Mouse (Mus musculus): Measurements from ENCODE around the gene Shank2. TPM values are rescaled to one million over a fixed set of nuclear protein-coding genes. Genes with fewer than 3 reads are reported as not detected.
A peak's percentile ranks its signal among the peaks of the same experiment; 100 is the strongest.

Gene Shank2
- polyA plus RNA-seq, 1 experiment from 2014 or later = 3.3 TPM

- Histone ChIP-seq H3K27me3 (replicated peaks) (no peaks in the 10 kb centered on the region), H3K36me3 (0 out of 2 replicates have a peak, but pooled peaks cover 5% of the 10 kb centered on the region), H3K9ac (no peak overlapping the region), H3K4me2 (replicated peaks) (no peak overlapping the region), H3K4me3 (no peak overlapping the region), H3K4me1 (no peaks in the 10 kb centered on the region), H3K27ac (no peak overlapping the region), H3K9me3 (no peaks in the 10 kb centered on the region)
- no peak for ATAC-seq (ENCODE audit: low FRiP score, low read depth)
- WGBS = 64% methylated on average over 4 of the region's 4 CpGs
These were observed 400.8 kb downstream of the Shank2 start for GRCm38 (mm10) chr7:144402492-144402891.

- Histone ChIP-seq H3K27ac (no peak overlapping the region), H3K9me3 (no peaks in the 10 kb centered on the region), H3K27me3 (replicated peaks) (0 out of 2 replicates have a peak, but pooled peaks cover 3% of the 10 kb centered on the region), H3K36me3 (peaks cover 29% of the 10 kb centered on the region), H3K9ac (no peak overlapping the region), H3K4me1 (peaks cover 10% of the 10 kb centered on the region; the same call in 1 of the 2 replicates), H3K4me2 (replicated peaks) (no peak overlapping the region), H3K4me3 (no peak overlapping the region)
- ATAC-seq (ENCODE audit: low FRiP score, low read depth) = no peak
- 81% methylated on average over 4 of the region's 4 CpGs for WGBS
These were observed 405.9 kb downstream of the Shank2 start for GRCm38 (mm10) chr7:144407675-144408074.

GRCm38 (mm10) chr7:144408464-144409000, 406.8 kb downstream of the Shank2 start:
- WGBS = 81% methylated on average over 2 of the region's 2 CpGs
- peaks cover 29% of the 10 kb centered on the region for H3K36me3 ChIP-seq
- 0 out of 2 replicates have a peak, but pooled peaks cover 3% of the 10 kb centered on the region for H3K27me3 ChIP-seq (replicated peaks)
- H3K4me3 ChIP-seq = no peak overlapping the region
- no peak overlapping the region for H3K9ac ChIP-seq
- H3K9me3 ChIP-seq = no peaks in the 10 kb centered on the region
- no peak for ATAC-seq (ENCODE audit: low FRiP score, low read depth)
- no peak overlapping the region for H3K27ac ChIP-seq
- H3K4me1 ChIP-seq = peaks cover 13% of the 10 kb centered on the region
- H3K4me2 ChIP-seq (replicated peaks) = no peak overlapping the region

- WGBS = 84% methylated on average over 18 of the region's 18 CpGs
- Histone ChIP-seq H3K4me2 (replicated peaks) (no peak overlapping the region), H3K27me3 (replicated peaks) (0 out of 2 replicates have a peak, but pooled peaks cover 3% of the 10 kb centered on the region), H3K4me3 (no peak overlapping the region), H3K27ac (no peak overlapping the region), H3K4me1 (peaks cover 13% of the 10 kb centered on the region), H3K9me3 (no peaks in the 10 kb centered on the region), H3K36me3 (peaks cover 29% of the 10 kb centered on the region), H3K9ac (no peak overlapping the region)
- ATAC-seq (ENCODE audit: low FRiP score, low read depth) = no peak
These were observed 408.0 kb downstream of the Shank2 start for GRCm38 (mm10) chr7:144409682-144410081.

- WGBS = 56% methylated on average over 22 of the region's 22 CpGs
- Histone ChIP-seq H3K4me3 (no peak overlapping the region), H3K4me2 (replicated peaks) (no peak overlapping the region), H3K9me3 (no peaks in the 10 kb centered on the region), H3K9ac (no peak overlapping the region), H3K36me3 (peaks cover 24% of the 10 kb centered on the region), H3K4me1 (peaks cover 17% of the 10 kb centered on the region), H3K27me3 (replicated peaks) (0 out of 2 replicates have a peak, but pooled peaks cover 3% of the 10 kb centered on the region), H3K27ac (no peak overlapping the region)
- ATAC-seq (ENCODE audit: low FRiP score, low read depth) = peak; percentile 34; the same call in 1 of the 2 replicates
These were observed 410.5 kb downstream of the Shank2 start for GRCm38 (mm10) chr7:144411967-144412906.

- Histone ChIP-seq H3K4me3 (no peak overlapping the region), H3K4me2 (replicated peaks) (no peak overlapping the region), H3K9me3 (no peaks in the 10 kb centered on the region), H3K27ac (no peak overlapping the region), H3K36me3 (peaks cover 19% of the 10 kb centered on the region), H3K4me1 (peaks cover 31% of the 10 kb centered on the region), H3K9ac (no peak overlapping the region), H3K27me3 (replicated peaks) (no peaks in the 10 kb centered on the region)
- WGBS = 88% methylated on average over 5 of the region's 5 CpGs
- ATAC-seq (ENCODE audit: low FRiP score, low read depth) = no peak
These were observed 412.9 kb downstream of the Shank2 start for GRCm38 (mm10) chr7:144414632-144415031.

GRCm38 (mm10) chr7:144415795-144416194, 414.1 kb downstream of the Shank2 start:
- H3K27ac ChIP-seq = no peak overlapping the region
- H3K27me3 ChIP-seq (replicated peaks) = no peaks in the 10 kb centered on the region
- peaks cover 42% of the 10 kb centered on the region for H3K4me1 ChIP-seq
- H3K4me2 ChIP-seq (replicated peaks) = no peak overlapping the region
- no peak overlapping the region for H3K4me3 ChIP-seq
- peaks cover 7% of the 10 kb centered on the region; the same call in 1 of the 2 replicates for H3K36me3 ChIP-seq
- no peak for ATAC-seq (ENCODE audit: low FRiP score, low read depth)
- 81% methylated on average over 4 of the region's 4 CpGs for WGBS
- H3K9ac ChIP-seq = no peak overlapping the region
- no peaks in the 10 kb centered on the region for H3K9me3 ChIP-seq

- Histone ChIP-seq H3K4me1 (peaks cover 36% of the 10 kb centered on the region), H3K36me3 (no peaks in the 10 kb centered on the region), H3K4me3 (no peak overlapping the region), H3K4me2 (replicated peaks) (no peak overlapping the region; the same call in 1 of the 2 replicates), H3K27ac (no peak overlapping the region), H3K9me3 (no peaks in the 10 kb centered on the region), H3K27me3 (replicated peaks) (no peaks in the 10 kb centered on the region), H3K9ac (no peak overlapping the region; the same call in 1 of the 2 replicates)
- peak; percentile 22; the same call in 1 of the 2 replicates for ATAC-seq (ENCODE audit: low FRiP score, low read depth)
- WGBS = 71% methylated on average over 2 of the region's 2 CpGs
These were observed 415.5 kb downstream of the Shank2 start for GRCm38 (mm10) chr7:144417234-144417633.

GRCm38 (mm10) chr7:144417644-144418343, 416.1 kb downstream of the Shank2 start:
- H3K9me3 ChIP-seq = no peaks in the 10 kb centered on the region
- H3K4me3 ChIP-seq = no peak overlapping the region
- no peak overlapping the region for H3K9ac ChIP-seq
- H3K4me1 ChIP-seq = peaks cover 32% of the 10 kb centered on the region
- H3K27me3 ChIP-seq (replicated peaks) = no peaks in the 10 kb centered on the region
- H3K27ac ChIP-seq = peak overlapping the region; percentile 59
- peak overlapping the region; percentile 30 for H3K4me2 ChIP-seq (replicated peaks)
- ATAC-seq (ENCODE audit: low FRiP score, low read depth) = peak; percentile 82
- 40% methylated on average over 16 of the region's 16 CpGs for WGBS
- no peaks in the 10 kb centered on the region for H3K36me3 ChIP-seq

- H3K4me3 ChIP-seq = no peak overlapping the region
- no peaks in the 10 kb centered on the region for H3K9me3 ChIP-seq
- no peak for ATAC-seq (ENCODE audit: low FRiP score, low read depth)
- peaks cover 30% of the 10 kb centered on the region for H3K4me1 ChIP-seq
- H3K27me3 ChIP-seq (replicated peaks) = no peaks in the 10 kb centered on the region
- no peak overlapping the region for H3K9ac ChIP-seq
- H3K36me3 ChIP-seq = no peaks in the 10 kb centered on the region
- no peak overlapping the region for H3K27ac ChIP-seq
- 26% methylated on average over 16 of the region's 16 CpGs for WGBS
- H3K4me2 ChIP-seq (replicated peaks) = no peak overlapping the region
These were observed 418.8 kb downstream of the Shank2 start for GRCm38 (mm10) chr7:144420552-144420951.

- H3K4me1 ChIP-seq = peaks cover 30% of the 10 kb centered on the region
- ATAC-seq (ENCODE audit: low FRiP score, low read depth) = no peak
- no peak overlapping the region for H3K27ac ChIP-seq
- no peak overlapping the region for H3K4me3 ChIP-seq
- WGBS = 71% methylated on average over 6 of the region's 6 CpGs
- H3K9me3 ChIP-seq = no peaks in the 10 kb centered on the region
- no peaks in the 10 kb centered on the region for H3K36me3 ChIP-seq
- no peak overlapping the region for H3K9ac ChIP-seq
- H3K4me2 ChIP-seq (replicated peaks) = no peak overlapping the region
- H3K27me3 ChIP-seq (replicated peaks) = no peaks in the 10 kb centered on the region
These were observed 419.8 kb downstream of the Shank2 start for GRCm38 (mm10) chr7:144421478-144421877.

GRCm38 (mm10) chr7:144425953-144426352, 424.2 kb downstream of the Shank2 start:
- Histone ChIP-seq H3K9ac (no peak overlapping the region), H3K4me2 (replicated peaks) (no peak overlapping the region), H3K36me3 (no peaks in the 10 kb centered on the region), H3K9me3 (no peaks in the 10 kb centered on the region), H3K27ac (no peak overlapping the region), H3K4me3 (no peak overlapping the region), H3K4me1 (no peaks in the 10 kb centered on the region), H3K27me3 (replicated peaks) (no peaks in the 10 kb centered on the region)
- no peak for ATAC-seq (ENCODE audit: low FRiP score, low read depth)
- WGBS = 9% methylated on average over 8 of the region's 8 CpGs
